Mouse (Mus musculus) bone marrow, adult 2 months (tissue): Measurements from ENCODE around the gene Ska2.

Experiments used
- CTCF ChIP-seq: fragments of 200-500 bp; IDR thresholded peaks from 2 replicates; pipeline ENCODE4 v1.5.1; 2011; ENCODE audit warnings: low read length, control low read depth; ENCODE audit not compliant: control insufficient read depth, insufficient read depth
- POLR2A ChIP-seq: fragments of 200-500 bp; IDR thresholded peaks from 2 replicates; pipeline ENCODE4 v1.6.1; 2011; ENCODE audit warnings: low read depth, mild to moderate bottlenecking, control low read depth, low read length, borderline replicate concordance; ENCODE audit not compliant: control insufficient read depth

DNA sequence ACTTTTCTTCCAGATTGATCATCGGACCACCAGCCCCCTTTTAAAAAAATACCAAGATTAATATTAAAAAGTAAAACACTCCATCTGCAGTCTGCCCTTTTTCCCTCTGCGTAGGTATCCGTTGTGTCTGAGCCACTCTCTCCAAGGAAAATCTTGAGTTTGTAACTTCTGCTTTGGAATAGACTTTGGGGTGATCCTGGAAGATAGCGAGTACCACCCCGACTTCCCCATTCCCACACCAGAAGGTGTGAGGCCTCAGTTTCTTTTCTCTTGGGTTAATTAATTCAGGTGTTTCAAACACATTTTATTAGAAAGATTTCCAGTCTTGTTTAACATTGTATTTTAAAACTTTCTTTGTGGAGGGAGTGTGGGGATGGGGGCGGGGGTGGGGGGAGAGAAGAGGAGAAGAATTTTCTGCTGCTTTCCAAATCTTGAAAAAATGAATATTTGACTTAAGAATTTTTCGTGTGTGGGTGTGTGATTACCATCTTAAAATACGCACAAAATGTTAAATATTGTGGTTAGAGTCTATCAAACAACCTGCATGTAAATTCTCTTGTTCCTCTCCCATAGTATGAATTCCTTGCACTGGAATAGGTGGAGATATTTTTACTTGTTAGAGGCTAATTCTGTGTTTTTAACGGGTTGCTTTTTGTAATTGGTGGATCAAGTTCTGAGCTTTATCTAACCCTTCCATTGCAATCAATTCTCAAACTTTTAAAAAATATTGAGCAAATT lies 1.3 kb downstream of the Ska2 start:
- TF ChIP-seq CTCF = no peak
- TF ChIP-seq POLR2A = no peak
